Mouse (Mus musculus): ENCODE data around the gene Slc25a35.
"Not testable (repeated sequence)": the region's sequence is repeated elsewhere in the genome, so short reads cannot be mapped to it uniquely, and the experiment has no call there.

Slc25a35 gene

DNA sequence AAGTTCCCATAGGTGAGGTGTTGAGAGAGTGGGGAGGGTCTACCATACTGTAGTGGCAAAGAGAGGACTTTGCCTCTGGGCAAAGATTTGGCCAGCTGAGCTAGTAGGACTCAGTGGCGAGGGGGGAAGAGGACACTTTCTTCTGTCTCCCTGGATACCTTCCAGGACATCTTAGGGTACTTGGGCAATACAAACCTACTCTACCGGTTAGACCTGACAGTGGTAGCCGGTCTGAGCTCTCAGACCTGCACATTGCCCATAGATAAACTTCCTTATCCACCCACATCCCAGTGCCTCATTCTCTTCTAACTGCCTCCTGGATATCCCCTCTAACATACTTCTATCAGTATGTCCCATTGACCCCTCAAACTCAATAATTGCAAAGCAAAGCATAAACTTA lies 13.0 kb downstream of the Slc25a35 start:
- peaks cover 2% of the 10 kb centered on the region for H3K27me3 ChIP-seq (ENCODE audit: insufficient read depth, low read length)
- TF ChIP-seq NANOG (IDR thresholded peaks at IDR 0.05; ENCODE audit: borderline replicate concordance, low read length) (no peak), CTCF (conservative IDR thresholded peaks at IDR 0.05; ENCODE audit: low read length) (no peak), POU5F1 (IDR thresholded peaks at IDR 0.05; ENCODE audit: borderline replicate concordance, low read length) (no peak)
- H3K4me3 ChIP-seq (replicated peaks; ENCODE audit: low read length), result no peak overlapping the region
- peaks cover 14% of the 10 kb centered on the region for H3K36me3 ChIP-seq (ENCODE audit: insufficient read depth, low read length)
- H3K4me1 ChIP-seq (replicated peaks; ENCODE audit: low read depth, low read length), result no peaks in the 10 kb centered on the region
- no peaks in the 10 kb centered on the region for H3K9me3 ChIP-seq (ENCODE audit: low read length)

DNA sequence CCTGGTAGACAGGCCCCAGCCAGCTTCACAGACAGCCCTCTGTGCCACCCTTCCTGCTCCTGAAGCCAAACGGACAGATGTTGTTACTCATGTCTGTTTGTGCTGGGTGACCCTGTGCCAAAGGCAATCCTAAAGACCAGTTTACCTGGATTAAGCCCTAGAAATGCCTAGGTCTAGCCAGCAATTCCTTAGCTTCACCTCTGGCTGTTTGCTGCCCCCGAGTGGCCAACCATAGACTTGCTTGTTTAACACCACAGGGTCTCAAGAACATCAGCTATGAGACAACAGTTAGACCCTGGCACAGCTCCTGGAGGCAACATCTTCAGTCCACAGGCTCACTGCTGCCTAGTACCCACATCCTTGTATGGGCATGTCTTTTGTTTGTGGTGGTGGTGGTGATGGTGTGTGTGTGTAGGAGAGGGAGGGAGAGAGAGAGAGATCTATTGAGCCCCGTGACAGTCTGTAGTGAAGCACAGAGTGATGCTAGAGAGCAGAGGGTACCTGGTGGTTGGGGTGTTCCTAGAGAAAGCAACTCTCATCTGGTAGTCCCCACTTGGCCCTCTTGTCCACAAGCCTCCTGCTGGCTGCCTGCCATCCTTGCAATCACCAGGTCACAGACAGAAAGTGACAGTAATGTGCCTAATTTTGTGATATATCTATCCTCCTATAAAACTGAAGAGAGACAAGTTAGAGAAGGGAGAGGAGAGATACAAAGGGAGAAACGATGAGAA lies 14.9 kb downstream of the Slc25a35 start:
- no peaks in the 10 kb centered on the region for H3K27me3 ChIP-seq (ENCODE audit: insufficient read depth, low read length)
- no peaks in the 10 kb centered on the region for H3K9me3 ChIP-seq (ENCODE audit: low read length)
- H3K4me1 ChIP-seq (replicated peaks; ENCODE audit: low read depth, low read length), result peaks cover 3% of the 10 kb centered on the region; the same call in 1 of the 2 replicates
- H3K4me3 ChIP-seq (replicated peaks; ENCODE audit: low read length), result no peak overlapping the region
- TF ChIP-seq CTCF (conservative IDR thresholded peaks at IDR 0.05; ENCODE audit: low read length) (peak; percentile 59), POU5F1 (IDR thresholded peaks at IDR 0.05; ENCODE audit: borderline replicate concordance, low read length) (no peak), NANOG (IDR thresholded peaks at IDR 0.05; ENCODE audit: borderline replicate concordance, low read length) (no peak)
- H3K36me3 ChIP-seq (ENCODE audit: insufficient read depth, low read length), result peaks cover 33% of the 10 kb centered on the region

DNA sequence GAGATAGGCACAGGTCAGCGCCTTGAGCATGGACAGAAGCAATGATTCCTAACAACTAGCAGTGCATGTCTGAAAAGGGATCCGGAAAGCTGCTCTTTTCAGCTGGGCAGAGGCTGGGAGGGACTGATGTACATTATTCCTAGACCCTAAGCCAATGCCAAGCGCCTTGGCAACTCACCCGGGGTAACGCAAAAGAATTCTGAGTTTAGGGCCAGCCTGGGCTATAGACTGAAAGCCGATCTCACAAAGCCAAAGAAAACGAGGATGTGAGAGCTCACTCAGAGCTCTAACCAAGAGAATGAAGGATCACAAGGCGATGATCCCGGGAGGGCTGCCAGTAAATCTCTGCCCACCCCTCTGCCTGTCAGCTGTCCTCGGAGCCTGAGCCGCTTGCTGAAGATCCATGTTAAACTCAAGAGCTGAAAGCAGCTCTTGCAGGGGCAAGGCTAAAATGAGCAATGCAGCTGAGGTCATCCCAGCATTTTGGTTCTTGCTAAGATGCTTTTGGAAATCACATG lies 19.5 kb downstream of the Slc25a35 start:
- peaks cover 32% of the 10 kb centered on the region for H3K4me1 ChIP-seq (replicated peaks; ENCODE audit: low read depth, low read length)
- H3K36me3 ChIP-seq (ENCODE audit: insufficient read depth, low read length), result peaks cover 79% of the 10 kb centered on the region
- H3K9me3 ChIP-seq (ENCODE audit: low read length), result no peaks in the 10 kb centered on the region
- no peak overlapping the region for H3K4me3 ChIP-seq (replicated peaks; ENCODE audit: low read length)
- no peaks in the 10 kb centered on the region for H3K27me3 ChIP-seq (ENCODE audit: insufficient read depth, low read length)
- TF ChIP-seq CTCF (conservative IDR thresholded peaks at IDR 0.05; ENCODE audit: low read length) (no peak), NANOG (IDR thresholded peaks at IDR 0.05; ENCODE audit: borderline replicate concordance, low read length) (no peak), POU5F1 (IDR thresholded peaks at IDR 0.05; ENCODE audit: borderline replicate concordance, low read length) (no peak)

DNA sequence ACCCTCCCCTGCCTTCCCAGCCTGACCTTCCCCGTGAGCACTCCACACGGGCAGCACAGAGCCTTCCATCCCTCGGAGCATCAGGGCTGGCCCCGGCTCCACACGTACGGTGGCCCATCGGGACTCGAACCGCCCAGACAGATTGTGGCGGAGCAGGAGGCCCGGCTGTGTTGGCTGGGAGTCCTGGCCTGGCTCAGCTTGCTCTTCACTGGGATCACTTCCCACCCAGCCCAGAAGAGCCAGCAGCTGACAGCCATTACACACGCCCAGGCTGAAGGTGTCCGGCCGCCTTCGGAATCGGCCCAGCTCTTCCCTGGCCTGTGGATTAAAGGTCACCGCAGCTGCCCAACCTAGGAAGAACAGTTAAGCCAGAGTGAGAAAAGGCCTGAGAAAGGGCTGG lies 20.4 kb downstream of the Slc25a35 start:
- Histone ChIP-seq H3K4me3 (replicated peaks; ENCODE audit: low read length) (no peak overlapping the region), H3K4me1 (replicated peaks; ENCODE audit: low read depth, low read length) (peaks cover 42% of the 10 kb centered on the region), H3K36me3 (ENCODE audit: insufficient read depth, low read length) (peaks cover 88% of the 10 kb centered on the region), H3K27me3 (ENCODE audit: insufficient read depth, low read length) (no peaks in the 10 kb centered on the region), H3K9me3 (ENCODE audit: low read length) (no peaks in the 10 kb centered on the region)
- TF ChIP-seq CTCF (conservative IDR thresholded peaks at IDR 0.05; ENCODE audit: low read length), result no peak
- TF ChIP-seq POU5F1 (IDR thresholded peaks at IDR 0.05; ENCODE audit: borderline replicate concordance, low read length), result no peak
- TF ChIP-seq NANOG (IDR thresholded peaks at IDR 0.05; ENCODE audit: borderline replicate concordance, low read length), result no peak

DNA sequence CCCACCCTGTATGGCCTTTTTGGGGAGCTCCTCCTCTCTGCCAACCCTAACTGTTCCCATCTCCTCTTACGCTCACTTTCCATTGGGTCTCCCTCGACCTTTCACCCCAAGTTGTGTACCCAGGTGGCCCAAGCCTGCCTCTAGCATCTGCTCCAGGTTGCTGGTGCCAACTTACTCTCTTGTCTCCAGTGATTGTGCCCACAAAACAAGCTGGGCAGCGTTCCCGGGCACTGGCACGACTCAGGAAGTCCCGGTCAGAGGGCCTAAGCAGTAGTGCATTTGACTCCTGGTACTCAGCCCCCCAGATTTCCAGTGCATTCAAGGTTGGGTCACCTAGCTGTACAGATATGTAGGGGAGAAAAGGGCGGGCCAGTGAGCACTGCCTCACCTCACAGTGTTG lies 25.2 kb downstream of the Slc25a35 start:
- Histone ChIP-seq H3K4me1 (replicated peaks; ENCODE audit: low read depth, low read length) (peaks cover 64% of the 10 kb centered on the region), H3K36me3 (ENCODE audit: insufficient read depth, low read length) (peaks cover 100% of the 10 kb centered on the region), H3K4me3 (replicated peaks; ENCODE audit: low read length) (no peak overlapping the region), H3K27me3 (ENCODE audit: insufficient read depth, low read length) (no peaks in the 10 kb centered on the region), H3K9me3 (ENCODE audit: low read length) (no peaks in the 10 kb centered on the region)
- TF ChIP-seq CTCF (conservative IDR thresholded peaks at IDR 0.05; ENCODE audit: low read length), result no peak
- TF ChIP-seq NANOG (IDR thresholded peaks at IDR 0.05; ENCODE audit: borderline replicate concordance, low read length), result no peak
- no peak for TF ChIP-seq POU5F1 (IDR thresholded peaks at IDR 0.05; ENCODE audit: borderline replicate concordance, low read length)

DNA sequence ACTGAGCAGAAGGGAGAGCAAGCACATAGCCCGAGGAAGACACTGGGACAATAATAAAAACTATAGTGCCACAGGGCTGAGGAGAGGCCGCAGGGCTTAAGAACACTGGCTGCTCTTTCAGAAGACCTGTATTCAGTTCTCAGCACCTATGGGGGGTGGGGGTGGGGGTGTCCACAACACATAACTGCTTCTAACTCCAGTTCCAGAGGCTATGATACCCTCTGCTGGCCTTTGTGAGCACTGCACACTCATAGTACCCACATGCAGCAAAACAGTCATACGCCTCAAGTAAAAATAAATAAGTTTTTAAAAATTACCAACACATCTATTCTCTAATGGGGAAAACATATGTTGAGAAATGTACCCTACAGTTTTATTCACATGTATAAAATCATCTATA lies 26.4 kb downstream of the Slc25a35 start:
- Histone ChIP-seq H3K27me3 (ENCODE audit: insufficient read depth, low read length) (no peaks in the 10 kb centered on the region), H3K36me3 (ENCODE audit: insufficient read depth, low read length) (peaks cover 100% of the 10 kb centered on the region), H3K4me1 (replicated peaks; ENCODE audit: low read depth, low read length) (peaks cover 62% of the 10 kb centered on the region), H3K4me3 (replicated peaks; ENCODE audit: low read length) (no peak overlapping the region), H3K9me3 (ENCODE audit: low read length) (no peaks in the 10 kb centered on the region)
- TF ChIP-seq POU5F1 (IDR thresholded peaks at IDR 0.05; ENCODE audit: borderline replicate concordance, low read length) (no peak), NANOG (IDR thresholded peaks at IDR 0.05; ENCODE audit: borderline replicate concordance, low read length) (no peak), CTCF (conservative IDR thresholded peaks at IDR 0.05; ENCODE audit: low read length) (peak; percentile 51)

DNA sequence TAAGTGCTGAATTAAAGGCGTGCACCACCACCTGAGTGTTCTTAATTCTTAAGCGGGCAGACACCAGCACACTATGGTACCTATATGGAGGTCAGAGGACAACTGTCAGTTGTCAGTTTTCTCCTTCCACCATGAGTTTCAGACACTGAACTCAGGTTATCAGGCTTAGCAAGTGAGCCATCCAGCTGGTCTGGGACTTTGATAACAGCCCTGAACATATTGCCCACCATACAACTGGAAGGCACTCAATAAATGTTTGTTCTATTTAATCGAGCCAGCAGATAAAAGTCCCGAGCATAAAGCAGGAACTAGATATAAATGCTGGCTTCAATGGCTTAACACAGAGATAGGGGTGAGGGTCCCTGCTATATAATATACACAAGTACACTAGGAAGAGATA lies 29.1 kb downstream of the Slc25a35 start:
- Histone ChIP-seq H3K27me3 (ENCODE audit: insufficient read depth, low read length) (no peaks in the 10 kb centered on the region), H3K36me3 (ENCODE audit: insufficient read depth, low read length) (peaks cover 100% of the 10 kb centered on the region), H3K4me3 (replicated peaks; ENCODE audit: low read length) (no peak overlapping the region), H3K9me3 (ENCODE audit: low read length) (no peaks in the 10 kb centered on the region), H3K4me1 (replicated peaks; ENCODE audit: low read depth, low read length) (peaks cover 62% of the 10 kb centered on the region)
- no peak for TF ChIP-seq NANOG (IDR thresholded peaks at IDR 0.05; ENCODE audit: borderline replicate concordance, low read length)
- no peak for TF ChIP-seq POU5F1 (IDR thresholded peaks at IDR 0.05; ENCODE audit: borderline replicate concordance, low read length)
- TF ChIP-seq CTCF (conservative IDR thresholded peaks at IDR 0.05; ENCODE audit: low read length), result no peak

DNA sequence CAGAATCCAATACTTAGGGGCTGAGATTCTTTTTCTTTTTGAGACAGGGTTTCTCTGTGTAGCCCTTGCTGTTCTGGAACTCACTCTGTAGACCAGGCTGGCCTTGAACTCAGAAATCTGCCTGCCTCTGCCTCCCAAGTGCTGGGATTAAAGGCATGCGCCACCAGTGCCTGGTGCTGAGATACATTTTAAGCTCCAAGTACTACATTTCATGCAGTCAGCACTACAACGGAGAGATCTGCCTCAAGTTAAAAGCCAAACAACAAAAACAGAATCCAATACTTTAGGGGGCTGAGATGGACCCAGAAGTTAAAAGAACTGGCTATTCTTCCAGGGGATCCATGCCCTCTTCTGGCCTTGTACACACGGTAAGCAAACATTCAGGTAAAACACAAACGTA lies 34.9 kb downstream of the Slc25a35 start:
- Histone ChIP-seq H3K36me3 (ENCODE audit: insufficient read depth, low read length) (peaks cover 96% of the 10 kb centered on the region), H3K4me1 (replicated peaks; ENCODE audit: low read depth, low read length) (peaks cover 71% of the 10 kb centered on the region)
- H3K4me3 ChIP-seq (replicated peaks; ENCODE audit: low read length); H3K27me3 ChIP-seq (ENCODE audit: insufficient read depth, low read length); H3K9me3 ChIP-seq (ENCODE audit: low read length): not testable (repeated sequence)

DNA sequence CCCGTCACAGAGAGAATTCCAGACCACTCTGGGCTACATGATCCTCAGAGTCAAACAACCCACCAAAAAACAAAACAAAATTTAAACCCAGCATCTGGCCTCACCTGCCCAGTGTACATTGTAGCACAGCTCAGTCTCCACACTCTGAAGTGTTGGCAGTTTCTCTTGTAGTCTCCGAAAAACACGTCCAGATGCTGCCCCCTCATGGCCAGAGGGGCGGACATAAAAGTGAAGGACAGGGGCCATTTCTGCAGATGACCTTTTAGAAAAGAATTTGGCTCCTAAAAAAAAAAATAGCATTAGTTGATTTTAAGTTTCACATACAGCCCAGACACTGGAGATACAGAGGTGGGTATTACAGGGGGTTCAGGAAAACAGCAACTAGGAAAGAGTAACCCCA lies 35.7 kb downstream of the Slc25a35 start:
- no peaks in the 10 kb centered on the region for H3K9me3 ChIP-seq (ENCODE audit: low read length)
- no peak overlapping the region for H3K4me3 ChIP-seq (replicated peaks; ENCODE audit: low read length)
- peaks cover 88% of the 10 kb centered on the region for H3K36me3 ChIP-seq (ENCODE audit: insufficient read depth, low read length)
- TF ChIP-seq POU5F1 (IDR thresholded peaks at IDR 0.05; ENCODE audit: borderline replicate concordance, low read length) (no peak), CTCF (conservative IDR thresholded peaks at IDR 0.05; ENCODE audit: low read length) (0 out of 2 replicates have a peak, but pooled peaks have one; percentile 9)
- H3K27me3 ChIP-seq (ENCODE audit: insufficient read depth, low read length), result no peaks in the 10 kb centered on the region
- H3K4me1 ChIP-seq (replicated peaks; ENCODE audit: low read depth, low read length), result peaks cover 66% of the 10 kb centered on the region

Measured in E14TG2a.4 (cell line).